Comparison of ENCODE assay signal across 18 mouse cellular contexts in genomic region chr2:62639869-62640268, GRCm38 (mm10).
"Had no signal": no experiment of that assay in that cellular context is flagged by ENCODE, and none has a peak within 500 bp of the region (broad histone marks: within the 10 kb centered on the region; RNA-seq: fewer than 3 reads in every experiment).

No protein-coding gene starts in this region.

- H3K36me3 ChIP-seq: liver, embryonic 15.5 days; lung, embryonic 15.5 days; midbrain, embryonic 12.5 days; neural tube, embryonic 12.5 days; stomach, embryonic 15.5 days had no signal

- H3K4me2 ChIP-seq: liver, embryonic 15.5 days; lung, embryonic 15.5 days; midbrain, embryonic 12.5 days; neural tube, embryonic 12.5 days; stomach, embryonic 15.5 days had no signal

- H3K4me1 ChIP-seq: midbrain, embryonic 12.5 days; neural tube, embryonic 12.5 days had no signal

- DNase-seq: liver, postnatal 0 days; lung, adult 2 months; lung, postnatal 14 days; lung, postnatal 4 days; midbrain, embryonic 14.5 days; right cerebral cortex, postnatal 14 days; thymus, adult 2 months; thymus, postnatal 25 days; thymus, postnatal 4 days had no signal

- H3K9me3 ChIP-seq: liver, embryonic 15.5 days; lung, embryonic 15.5 days; megakaryocyte, embryonic 14.5 days; midbrain, embryonic 12.5 days; neural tube, embryonic 12.5 days; stomach, embryonic 15.5 days had no signal

- H3K4me3 ChIP-seq: liver, embryonic 15.5 days; lung, embryonic 15.5 days; megakaryocyte, embryonic 14.5 days; midbrain, embryonic 12.5 days; neural tube, embryonic 12.5 days; stomach, embryonic 15.5 days had no signal

- ATAC-seq: liver, postnatal 0 days; lung, postnatal 0 days; midbrain, embryonic 16.5 days had no signal

- H3K27me3 ChIP-seq: liver, embryonic 15.5 days; lung, embryonic 15.5 days; megakaryocyte, embryonic 14.5 days; neural tube, embryonic 12.5 days; stomach, embryonic 15.5 days had no signal

- H3K9ac ChIP-seq: liver, embryonic 15.5 days; liver, postnatal 0 days; lung, embryonic 15.5 days; midbrain, embryonic 12.5 days; neural tube, embryonic 12.5 days; stomach, embryonic 15.5 days had no signal

- H3K27ac ChIP-seq: liver, embryonic 15.5 days; lung, embryonic 15.5 days; midbrain, embryonic 12.5 days; neural tube, embryonic 12.5 days; stomach, embryonic 15.5 days; stomach, postnatal 0 days had no signal
